Mouse (Mus musculus) bone marrow macrophage, adult 2 months (primary cell): Measurements from ENCODE around the gene 2810006K23Rik.

Experiments used
- CTCF ChIP-seq: IDR thresholded peaks from 2 replicates; pipeline ENCODE4 v1.5.1; 2012; ENCODE audit warnings: low read depth, mild to moderate bottlenecking, low read length, moderate library complexity
- POLR2A ChIP-seq: IDR thresholded peaks from 2 replicates; pipeline ENCODE4 v1.6.1; 2012; ENCODE audit warnings: mild to moderate bottlenecking, low read depth, low read length, borderline replicate concordance

DNA sequence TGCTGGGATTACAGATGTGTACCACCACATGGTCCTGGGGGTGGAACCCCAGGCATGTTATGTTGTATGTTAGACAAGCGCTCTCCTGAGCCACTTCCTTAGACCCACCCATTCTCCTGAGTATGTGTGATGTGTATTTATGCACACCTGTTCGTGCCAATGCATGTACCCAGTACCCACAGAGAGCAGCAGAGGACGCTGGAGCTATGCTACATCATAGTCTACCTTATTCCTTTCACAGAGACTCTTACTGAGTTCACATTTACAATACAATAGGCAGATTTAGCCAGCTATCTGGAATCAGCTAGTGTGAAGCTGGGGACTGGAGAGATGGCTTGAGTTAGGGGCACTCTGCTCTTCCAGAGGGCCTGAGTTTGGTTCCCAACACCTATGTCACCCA, 28.8 kb downstream of the 2810006K23Rik start:
- TF ChIP-seq CTCF (no peak), POLR2A (no peak)
